Mouse (Mus musculus): ENCODE measurements around the gene Lsm14b. TPM values are rescaled to one million over a fixed set of nuclear protein-coding genes. Genes with fewer than 3 reads are reported as not detected.

The Lsm14b gene
- polyA plus RNA-seq, 1 experiment from 2014 or later: 11.1 TPM

DNA sequence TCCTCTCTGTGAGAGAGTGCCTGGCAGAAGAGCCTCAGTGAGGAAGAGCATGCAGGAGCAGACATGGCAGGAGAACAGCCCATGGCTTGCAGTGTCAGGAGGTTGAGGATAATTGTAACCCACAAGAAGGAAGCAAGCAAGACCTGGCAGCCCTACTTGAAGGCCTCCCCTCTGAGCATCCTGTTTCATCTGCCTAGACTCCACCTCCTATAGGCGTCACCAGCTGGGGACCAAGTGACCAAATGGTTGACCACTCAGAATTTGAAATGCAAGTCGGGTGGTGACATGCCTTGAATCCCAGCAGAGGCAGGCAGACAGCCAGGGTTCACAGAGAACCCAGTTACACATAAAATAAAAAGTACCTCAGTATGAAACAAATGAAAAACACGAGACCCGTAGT, 44.2 kb upstream of the Lsm14b start:
- DNase-seq (ENCODE audit: low spot score) (no peak), ATAC-seq (replicated peaks; ENCODE audit: insufficient number of reproducible peaks, low FRiP score, low TSS enrichment, low read depth) (no peak)
- Histone ChIP-seq H3K4me1 (ENCODE audit: control insufficient read depth, insufficient read depth, low read length) (no peaks in the 10 kb centered on the region; the same call in 1 of the 2 replicates), H3K27ac (replicated peaks; ENCODE audit: low read depth, low read length) (no peak overlapping the region), H3K27me3 (ENCODE audit: control insufficient read depth, insufficient read depth, low read length) (no peaks in the 10 kb centered on the region), H3K36me3 (replicated peaks; ENCODE audit: control insufficient read depth, insufficient read depth, low read depth, low read length) (no peaks in the 10 kb centered on the region), H3K9me3 (replicated peaks; ENCODE audit: control insufficient read depth, low read length) (no peaks in the 10 kb centered on the region), H3K9ac (replicated peaks; ENCODE audit: low read length) (no peak overlapping the region), H3K4me2 (ENCODE audit: low read depth, low read length) (no peak overlapping the region), H3K4me3 (ENCODE audit: low read depth, low read length) (no peak overlapping the region)
- WGBS: 58% methylated on average over 4 of the region's 4 CpGs

DNA sequence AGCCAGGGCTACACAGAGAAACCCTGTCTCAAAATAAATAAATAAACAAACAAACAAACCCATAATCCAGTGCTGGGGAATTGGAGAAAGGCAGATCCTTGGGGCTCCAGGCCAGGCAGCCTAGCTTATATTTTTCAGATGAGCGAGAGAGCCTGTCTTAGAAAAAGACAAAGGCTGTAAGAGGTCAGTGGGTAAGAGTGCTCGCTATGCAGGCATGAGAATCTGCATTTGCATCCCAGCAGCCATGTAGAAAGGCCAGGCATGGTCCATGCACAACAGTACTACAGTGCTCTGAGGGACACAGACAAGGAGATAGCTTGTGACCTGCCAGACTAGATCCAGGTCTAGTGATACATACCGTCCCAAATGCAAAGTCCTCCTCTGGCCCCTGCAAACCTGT, 42.1 kb upstream of the Lsm14b start:
- Histone ChIP-seq H3K36me3 (replicated peaks; ENCODE audit: control insufficient read depth, insufficient read depth, low read depth, low read length) (no peaks in the 10 kb centered on the region), H3K27ac (replicated peaks; ENCODE audit: low read depth, low read length) (no peak overlapping the region), H3K4me3 (ENCODE audit: low read depth, low read length) (no peak overlapping the region), H3K4me1 (ENCODE audit: control insufficient read depth, insufficient read depth, low read length) (no peaks in the 10 kb centered on the region), H3K4me2 (ENCODE audit: low read depth, low read length) (no peak overlapping the region), H3K27me3 (ENCODE audit: control insufficient read depth, insufficient read depth, low read length) (no peaks in the 10 kb centered on the region), H3K9ac (replicated peaks; ENCODE audit: low read length) (no peak overlapping the region), H3K9me3 (replicated peaks; ENCODE audit: control insufficient read depth, low read length) (no peaks in the 10 kb centered on the region)
- DNase-seq (ENCODE audit: low spot score): no peak
- 89% methylated on average over 3 of the region's 3 CpGs for WGBS
- ATAC-seq (replicated peaks; ENCODE audit: insufficient number of reproducible peaks, low FRiP score, low TSS enrichment, low read depth): no peak

DNA sequence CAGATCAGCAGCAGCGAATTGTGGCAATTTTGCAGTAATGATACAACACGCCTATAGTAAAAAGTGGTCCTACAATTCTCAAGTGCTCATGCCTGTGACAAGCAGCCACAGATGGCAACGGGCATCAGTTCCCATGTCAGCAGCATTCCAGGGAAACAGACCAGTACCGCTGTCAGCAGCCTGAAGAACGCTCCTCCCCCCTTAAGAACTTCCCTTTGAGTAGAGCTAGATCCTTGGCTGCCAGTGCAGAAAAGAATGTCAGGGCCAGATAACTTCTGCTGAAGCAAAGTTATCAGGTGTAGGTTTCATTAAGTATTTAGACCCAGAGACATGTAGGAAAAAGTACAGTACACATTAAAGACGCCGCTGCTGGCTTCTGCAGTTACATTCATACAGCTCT, 40.0 kb upstream of the Lsm14b start:
- DNase-seq (ENCODE audit: low spot score) (peak; percentile 20), ATAC-seq (replicated peaks; ENCODE audit: insufficient number of reproducible peaks, low FRiP score, low TSS enrichment, low read depth) (no peak)
- no peaks in the 10 kb centered on the region for H3K27me3 ChIP-seq (ENCODE audit: control insufficient read depth, insufficient read depth, low read length)
- H3K4me3 ChIP-seq (ENCODE audit: low read depth, low read length): no peak overlapping the region
- H3K27ac ChIP-seq (replicated peaks; ENCODE audit: low read depth, low read length): no peak overlapping the region
- no peak overlapping the region for H3K9ac ChIP-seq (replicated peaks; ENCODE audit: low read length)
- H3K4me1 ChIP-seq (ENCODE audit: control insufficient read depth, insufficient read depth, low read length): no peaks in the 10 kb centered on the region
- no peaks in the 10 kb centered on the region for H3K9me3 ChIP-seq (replicated peaks; ENCODE audit: control insufficient read depth, low read length)
- no peak overlapping the region for H3K4me2 ChIP-seq (ENCODE audit: low read depth, low read length)
- no peaks in the 10 kb centered on the region for H3K36me3 ChIP-seq (replicated peaks; ENCODE audit: control insufficient read depth, insufficient read depth, low read depth, low read length)
- 40% methylated on average over 7 of the region's 7 CpGs for WGBS

DNA sequence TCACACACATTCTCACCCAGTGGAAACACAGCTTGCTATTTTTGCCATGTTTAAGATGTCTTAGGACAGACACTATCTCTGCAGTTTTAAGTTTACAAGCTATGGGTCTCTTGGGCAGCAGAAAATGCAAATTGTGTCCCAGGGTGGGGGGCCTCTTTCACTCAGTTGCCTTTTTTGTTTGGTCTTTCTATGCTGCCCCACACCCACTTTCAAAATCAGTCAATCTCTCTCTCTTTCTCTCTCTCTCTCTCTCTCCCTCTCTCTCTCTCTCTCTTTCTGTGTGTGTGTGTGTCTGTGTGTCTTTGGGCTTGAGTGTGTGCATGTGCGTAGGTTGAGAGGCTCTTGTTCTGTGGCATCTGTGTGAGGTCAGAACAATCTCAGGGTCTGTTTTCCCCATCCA, 39.1 kb upstream of the Lsm14b start:
- DNase-seq (ENCODE audit: low spot score) (no peak), ATAC-seq (replicated peaks; ENCODE audit: insufficient number of reproducible peaks, low FRiP score, low TSS enrichment, low read depth) (no peak)
- H3K4me3 ChIP-seq (ENCODE audit: low read depth, low read length): no peak overlapping the region
- H3K4me2 ChIP-seq (ENCODE audit: low read depth, low read length): no peak overlapping the region
- no peaks in the 10 kb centered on the region for H3K4me1 ChIP-seq (ENCODE audit: control insufficient read depth, insufficient read depth, low read length)
- no peak overlapping the region for H3K9ac ChIP-seq (replicated peaks; ENCODE audit: low read length)
- no peak overlapping the region for H3K27ac ChIP-seq (replicated peaks; ENCODE audit: low read depth, low read length)
- no peaks in the 10 kb centered on the region for H3K9me3 ChIP-seq (replicated peaks; ENCODE audit: control insufficient read depth, low read length)
- H3K36me3 ChIP-seq (replicated peaks; ENCODE audit: control insufficient read depth, insufficient read depth, low read depth, low read length): no peaks in the 10 kb centered on the region
- H3K27me3 ChIP-seq (ENCODE audit: control insufficient read depth, insufficient read depth, low read length): no peaks in the 10 kb centered on the region
- WGBS: 100% methylated on average over 1 of the region's 1 CpGs

- no peak for DNase-seq (ENCODE audit: low spot score)
- Histone ChIP-seq H3K9ac (replicated peaks; ENCODE audit: low read length) (no peak overlapping the region), H3K27ac (replicated peaks; ENCODE audit: low read depth, low read length) (no peak overlapping the region), H3K4me1 (ENCODE audit: control insufficient read depth, insufficient read depth, low read length) (no peaks in the 10 kb centered on the region), H3K36me3 (replicated peaks; ENCODE audit: control insufficient read depth, insufficient read depth, low read depth, low read length) (no peaks in the 10 kb centered on the region), H3K27me3 (ENCODE audit: control insufficient read depth, insufficient read depth, low read length) (no peaks in the 10 kb centered on the region), H3K4me2 (ENCODE audit: low read depth, low read length) (no peak overlapping the region), H3K4me3 (ENCODE audit: low read depth, low read length) (no peak overlapping the region), H3K9me3 (replicated peaks; ENCODE audit: control insufficient read depth, low read length) (no peaks in the 10 kb centered on the region)
- WGBS: 73% methylated on average over 10 of the region's 10 CpGs
- ATAC-seq (replicated peaks; ENCODE audit: insufficient number of reproducible peaks, low FRiP score, low TSS enrichment, low read depth): no peak
Observed at GRCm38 (mm10) chr2:179986437-179987022, 38.3 kb upstream of the Lsm14b start.

GRCm38 (mm10) chr2:179989098-179989497, 35.7 kb upstream of the Lsm14b start:
- Histone ChIP-seq H3K4me2 (ENCODE audit: low read depth, low read length) (no peak overlapping the region), H3K4me3 (ENCODE audit: low read depth, low read length) (no peak overlapping the region), H3K27me3 (ENCODE audit: control insufficient read depth, insufficient read depth, low read length) (no peaks in the 10 kb centered on the region), H3K9ac (replicated peaks; ENCODE audit: low read length) (no peak overlapping the region), H3K36me3 (replicated peaks; ENCODE audit: control insufficient read depth, insufficient read depth, low read depth, low read length) (no peaks in the 10 kb centered on the region), H3K4me1 (ENCODE audit: control insufficient read depth, insufficient read depth, low read length) (no peaks in the 10 kb centered on the region), H3K9me3 (replicated peaks; ENCODE audit: control insufficient read depth, low read length) (no peaks in the 10 kb centered on the region), H3K27ac (replicated peaks; ENCODE audit: low read depth, low read length) (no peak overlapping the region)
- DNase-seq (ENCODE audit: low spot score): no peak
- no peak for ATAC-seq (replicated peaks; ENCODE audit: insufficient number of reproducible peaks, low FRiP score, low TSS enrichment, low read depth)
- 64% methylated on average over 1 of the region's 1 CpGs for WGBS

- no peaks in the 10 kb centered on the region for H3K27me3 ChIP-seq (ENCODE audit: control insufficient read depth, insufficient read depth, low read length)
- no peak overlapping the region for H3K27ac ChIP-seq (replicated peaks; ENCODE audit: low read depth, low read length)
- ATAC-seq (replicated peaks; ENCODE audit: insufficient number of reproducible peaks, low FRiP score, low TSS enrichment, low read depth) (no peak), DNase-seq (ENCODE audit: low spot score) (no peak)
- H3K9ac ChIP-seq (replicated peaks; ENCODE audit: low read length): no peak overlapping the region
- H3K9me3 ChIP-seq (replicated peaks; ENCODE audit: control insufficient read depth, low read length): no peaks in the 10 kb centered on the region
- H3K4me2 ChIP-seq (ENCODE audit: low read depth, low read length): no peak overlapping the region
- no peak overlapping the region for H3K4me3 ChIP-seq (ENCODE audit: low read depth, low read length)
- H3K36me3 ChIP-seq (replicated peaks; ENCODE audit: control insufficient read depth, insufficient read depth, low read depth, low read length): no peaks in the 10 kb centered on the region
- H3K4me1 ChIP-seq (ENCODE audit: control insufficient read depth, insufficient read depth, low read length): no peaks in the 10 kb centered on the region
- 93% methylated on average over 5 of the region's 5 CpGs for whole genome bisulfite sequencing
Observed at GRCm38 (mm10) chr2:179993071-179993470, 31.7 kb upstream of the Lsm14b start.

DNA sequence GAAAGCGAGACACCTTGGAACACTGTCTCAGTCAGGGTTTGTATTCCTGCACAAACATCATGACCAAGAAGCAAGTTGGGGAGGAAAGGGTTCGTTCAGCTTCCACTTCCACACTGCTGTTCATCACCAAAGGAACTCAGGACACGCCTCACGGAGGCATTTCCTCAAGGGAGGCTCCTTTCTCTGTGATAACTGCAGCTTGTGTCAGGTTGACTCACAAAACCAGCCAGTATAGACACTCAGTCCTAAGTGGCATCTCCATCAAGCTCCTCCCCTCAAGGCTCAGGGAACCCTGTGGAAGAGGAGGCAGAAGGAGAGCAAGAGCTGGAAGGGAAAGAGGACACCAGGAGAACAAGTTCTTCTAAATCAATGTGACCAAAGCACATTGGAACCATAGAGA, 26.4 kb upstream of the Lsm14b start:
- Histone ChIP-seq H3K27ac (replicated peaks; ENCODE audit: low read depth, low read length) (no peak overlapping the region), H3K36me3 (replicated peaks; ENCODE audit: control insufficient read depth, insufficient read depth, low read depth, low read length) (no peaks in the 10 kb centered on the region), H3K9me3 (replicated peaks; ENCODE audit: control insufficient read depth, low read length) (no peaks in the 10 kb centered on the region), H3K4me3 (ENCODE audit: low read depth, low read length) (no peak overlapping the region), H3K4me1 (ENCODE audit: control insufficient read depth, insufficient read depth, low read length) (no peaks in the 10 kb centered on the region), H3K27me3 (ENCODE audit: control insufficient read depth, insufficient read depth, low read length) (no peaks in the 10 kb centered on the region), H3K4me2 (ENCODE audit: low read depth, low read length) (no peak overlapping the region), H3K9ac (replicated peaks; ENCODE audit: low read length) (no peak overlapping the region)
- DNase-seq (ENCODE audit: low spot score) (no peak), ATAC-seq (replicated peaks; ENCODE audit: insufficient number of reproducible peaks, low FRiP score, low TSS enrichment, low read depth) (no peak)
- 84% methylated on average over 4 of the region's 4 CpGs for WGBS
